Mouse (Mus musculus): ENCODE measurements around the gene Cab39l.

Cab39l gene

DNA sequence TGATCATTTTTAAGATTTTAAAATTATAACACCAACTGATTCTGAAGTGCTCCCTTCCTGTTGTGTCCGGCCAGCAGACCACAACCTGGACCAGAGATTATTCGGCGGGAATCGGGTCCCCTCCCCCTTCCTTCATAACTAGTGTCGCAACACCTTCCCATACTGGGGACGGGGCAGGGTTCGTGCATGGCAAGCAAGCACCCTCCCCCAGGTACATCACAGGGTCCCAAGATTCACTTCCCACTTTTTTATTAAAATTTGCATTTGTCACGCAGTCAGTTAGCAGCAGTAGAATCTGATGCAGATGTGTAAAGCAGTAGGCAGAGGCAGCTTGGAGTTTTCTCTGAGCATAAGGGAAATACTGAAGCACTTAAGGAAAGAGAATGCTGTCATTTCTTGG lies 64.1 kb downstream of the Cab39l start:
- ATAC-seq (ENCODE audit: low TSS enrichment), result no peak

DNA sequence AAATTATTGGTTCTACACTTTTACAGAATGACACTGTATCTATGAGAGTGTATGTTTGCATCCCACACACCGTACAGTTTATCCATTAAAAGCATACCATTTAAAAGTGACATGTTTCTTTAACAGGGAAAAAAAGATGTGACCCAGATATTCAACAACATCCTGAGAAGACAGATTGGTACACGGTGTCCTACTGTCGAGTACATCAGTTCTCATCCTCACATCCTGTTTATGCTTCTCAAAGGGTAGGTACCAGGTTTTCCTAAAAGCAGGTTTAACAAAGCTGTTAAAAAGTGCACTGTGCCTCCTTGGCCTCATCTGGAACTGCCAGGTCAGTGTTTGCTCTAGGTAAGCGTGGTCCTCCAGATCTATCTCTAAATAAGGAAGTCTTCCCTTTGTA lies 65.4 kb downstream of the Cab39l start:
- no peak for ATAC-seq (ENCODE audit: low TSS enrichment)

DNA sequence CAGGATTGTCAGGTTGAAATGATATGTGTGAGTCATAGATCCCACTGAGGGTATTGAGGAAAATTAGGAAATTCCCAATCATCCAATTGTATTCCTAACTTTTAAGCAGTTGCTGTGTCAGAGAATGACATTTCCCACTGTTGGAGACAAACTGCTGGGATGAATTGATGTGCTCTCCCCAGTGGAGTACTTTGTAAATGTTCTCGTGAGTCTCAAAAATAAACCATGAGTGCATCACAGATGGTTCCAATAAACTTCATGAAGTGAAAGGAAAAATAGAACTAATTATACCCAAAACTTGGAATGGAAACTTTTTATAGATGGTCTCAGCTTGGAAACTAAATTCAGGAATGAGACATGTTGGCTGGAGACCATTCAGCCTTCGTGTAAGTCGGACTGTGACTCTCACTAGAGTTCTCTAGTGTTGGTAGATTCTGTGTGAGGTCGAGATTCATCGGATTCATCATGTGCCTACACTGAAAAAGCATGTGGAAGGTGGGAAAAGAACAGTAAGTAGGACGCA lies 73.2 kb downstream of the Cab39l start:
- ATAC-seq (ENCODE audit: low TSS enrichment), result peak; percentile 69

DNA sequence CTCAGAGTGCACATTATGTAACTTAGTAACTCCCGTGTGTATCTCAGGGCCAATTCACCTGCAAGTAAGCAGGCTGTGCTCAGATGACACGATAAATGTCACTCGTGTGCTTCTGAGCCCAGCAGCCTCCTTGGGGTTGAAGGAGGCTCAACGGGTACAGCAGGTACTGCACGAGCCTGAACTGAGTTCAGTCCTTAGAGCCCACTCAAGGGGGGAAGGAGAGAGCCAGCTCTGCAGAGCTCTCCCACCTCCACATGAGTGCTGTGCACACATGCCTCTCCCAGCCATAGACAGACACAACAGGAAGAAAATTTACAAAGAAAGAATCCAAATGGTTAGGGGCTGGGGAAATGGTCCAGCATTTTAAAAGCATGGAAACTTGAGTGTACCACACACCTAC lies 85.1 kb downstream of the Cab39l start:
- ATAC-seq (ENCODE audit: low TSS enrichment), result no peak

DNA sequence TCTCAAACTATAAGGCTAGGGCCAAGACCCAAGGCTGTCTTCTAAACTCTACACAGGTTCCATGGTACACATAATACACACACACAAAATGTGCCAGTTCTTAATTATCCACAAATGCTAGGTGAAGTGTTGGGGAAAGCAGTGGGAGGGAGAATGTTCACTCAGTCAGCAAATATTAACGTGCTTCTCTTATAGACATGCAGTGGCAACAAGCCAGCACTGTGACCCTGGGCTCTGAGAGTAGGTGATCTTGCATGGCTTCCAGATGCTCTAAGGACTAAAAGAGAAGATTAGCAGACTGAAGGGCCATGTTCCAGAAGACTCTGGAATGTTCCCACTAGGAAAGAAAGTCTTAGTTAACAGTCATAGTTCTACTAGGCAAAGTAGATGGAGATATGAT lies 90.0 kb downstream of the Cab39l start:
- ATAC-seq (ENCODE audit: low TSS enrichment), result no peak

DNA sequence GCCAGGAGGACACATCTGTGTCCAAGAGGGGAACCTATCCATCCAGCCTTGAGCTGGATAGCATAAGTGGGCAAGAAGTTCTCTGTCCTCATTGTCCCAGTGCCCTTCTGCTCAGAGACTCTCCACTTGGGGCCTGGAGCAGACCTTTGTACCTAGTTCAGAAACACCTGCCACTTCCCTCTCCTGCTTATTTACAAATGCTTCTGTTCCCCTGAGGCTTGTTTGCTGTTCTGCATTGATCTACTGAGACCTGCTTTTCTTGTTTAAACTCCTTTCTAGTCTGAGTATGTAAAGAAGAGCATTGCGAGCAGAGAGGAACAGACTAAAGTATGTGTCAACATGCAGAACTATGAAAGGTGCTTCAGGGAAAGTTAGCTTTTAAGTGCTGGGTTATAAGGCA lies 92.2 kb downstream of the Cab39l start:
- no peak for ATAC-seq (ENCODE audit: low TSS enrichment)

DNA sequence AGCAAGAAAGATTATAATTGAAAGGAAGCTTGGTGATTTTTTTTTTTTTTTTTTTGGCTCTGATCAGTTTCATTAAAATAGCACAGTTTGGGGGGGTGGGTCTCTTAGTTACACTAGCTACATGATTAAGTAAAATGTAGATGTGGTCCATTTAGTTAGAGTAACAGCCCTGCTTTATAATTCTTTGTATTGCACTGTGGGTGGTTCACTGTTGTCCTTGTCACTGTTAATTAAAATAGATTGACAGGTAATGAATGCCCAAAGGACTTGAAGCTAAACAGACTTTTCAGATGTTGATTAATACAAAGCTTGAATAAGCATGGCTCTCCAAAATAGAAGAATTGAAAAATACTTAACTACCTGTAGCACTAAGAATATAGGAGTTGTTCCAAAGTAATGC lies 93.1 kb downstream of the Cab39l start:
- ATAC-seq (ENCODE audit: low TSS enrichment), result no peak

DNA sequence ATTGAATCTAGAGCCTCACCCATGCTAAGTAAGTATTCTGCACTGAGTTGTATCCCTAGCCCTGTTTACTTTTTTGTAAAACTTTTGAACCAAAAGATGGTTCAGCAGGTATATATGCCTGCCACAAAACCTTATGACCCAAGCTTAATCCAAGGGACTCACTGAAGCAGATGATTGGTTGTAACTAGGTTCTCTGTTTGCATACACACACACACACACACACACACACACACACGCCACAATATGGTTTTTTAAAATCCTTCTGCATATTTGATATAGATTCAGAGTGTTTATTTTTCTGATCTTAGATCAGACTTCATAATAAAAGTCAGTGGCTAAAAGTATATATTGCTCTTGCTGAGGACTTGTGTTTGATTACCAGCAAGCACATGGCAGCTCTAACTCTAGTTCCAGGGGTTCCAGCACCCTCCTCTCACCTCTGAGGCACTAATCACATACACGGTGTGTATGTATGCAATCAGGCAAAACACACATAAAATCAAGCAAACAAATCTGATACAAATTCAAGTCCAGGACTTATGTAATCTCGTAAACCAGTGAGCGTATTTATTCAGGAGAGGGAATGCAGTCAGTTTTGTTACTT lies 97.2 kb downstream of the Cab39l start:
- ATAC-seq (ENCODE audit: low TSS enrichment), result no peak

DNA sequence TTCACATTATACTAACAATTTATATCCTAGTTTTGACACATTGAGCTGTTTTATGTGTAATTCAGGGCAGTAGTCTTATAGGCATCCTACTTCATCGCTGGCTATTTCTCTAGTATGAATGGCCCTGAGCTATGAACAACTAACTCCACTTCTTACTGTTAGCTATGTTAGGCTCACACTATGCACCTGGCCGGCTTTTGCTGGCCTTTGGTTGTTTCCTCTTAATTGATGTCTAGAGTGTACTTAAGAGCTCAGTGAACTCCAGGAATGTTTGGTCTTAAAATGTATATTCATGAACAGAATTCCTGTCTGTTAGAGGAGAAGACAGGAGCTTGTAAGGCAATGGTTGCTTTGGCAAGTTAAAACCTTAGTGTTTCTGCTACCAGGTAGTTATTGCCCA lies 99.5 kb downstream of the Cab39l start:
- ATAC-seq (ENCODE audit: low TSS enrichment), result no peak

DNA sequence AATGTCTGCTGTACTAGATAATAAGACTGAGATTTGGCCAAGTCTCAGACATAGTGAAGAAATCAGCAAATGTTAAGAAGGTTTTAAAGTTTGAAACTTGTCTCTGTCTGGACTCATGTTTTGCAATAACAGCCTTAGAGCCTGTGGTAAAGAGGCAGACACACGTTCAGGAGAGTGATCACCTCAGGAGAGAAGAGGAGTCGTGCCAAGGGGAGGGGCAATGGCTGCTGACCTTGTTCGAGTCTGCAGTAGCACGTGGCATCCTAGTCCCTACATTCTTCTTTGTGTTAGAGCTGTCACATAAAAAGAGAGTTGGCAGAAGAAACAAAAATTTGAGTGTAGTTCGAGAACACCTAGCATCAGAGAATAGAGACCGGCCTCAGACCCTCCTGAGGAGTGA lies 100.0 kb downstream of the Cab39l start:
- no peak for ATAC-seq (ENCODE audit: low TSS enrichment)

DNA sequence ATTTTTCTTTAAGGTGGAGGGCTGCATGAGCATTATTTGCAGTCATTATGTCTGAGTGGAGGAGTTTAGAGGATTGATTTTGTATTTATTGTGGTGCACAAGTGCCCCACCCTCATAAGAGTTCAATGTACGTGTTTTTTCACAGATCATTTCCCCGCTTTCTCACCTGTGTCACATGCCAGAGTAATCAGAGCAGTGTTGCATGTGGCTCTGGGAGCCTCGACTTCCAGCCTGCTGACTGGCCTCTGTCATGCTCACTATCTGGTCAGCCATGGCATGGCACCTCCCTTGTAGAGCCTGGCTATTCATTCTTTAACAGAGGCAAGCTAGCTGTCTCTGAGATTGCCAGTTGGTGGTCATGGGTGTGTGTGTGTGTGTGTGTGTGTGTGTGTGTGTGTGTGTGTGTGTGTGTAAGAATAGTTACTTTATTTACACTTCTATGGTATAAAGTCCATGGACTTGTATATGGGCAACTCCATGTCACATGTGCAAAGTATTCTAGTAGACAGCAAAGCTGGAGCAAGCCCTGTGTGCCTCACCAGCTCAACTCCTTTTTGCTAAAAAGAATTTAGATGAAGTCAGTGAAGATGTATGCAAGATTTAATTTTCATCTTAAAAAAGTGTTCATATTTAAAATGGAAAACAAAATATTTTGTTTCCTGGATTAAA lies 102.5 kb downstream of the Cab39l start:
- ATAC-seq (ENCODE audit: low TSS enrichment), result no peak

DNA sequence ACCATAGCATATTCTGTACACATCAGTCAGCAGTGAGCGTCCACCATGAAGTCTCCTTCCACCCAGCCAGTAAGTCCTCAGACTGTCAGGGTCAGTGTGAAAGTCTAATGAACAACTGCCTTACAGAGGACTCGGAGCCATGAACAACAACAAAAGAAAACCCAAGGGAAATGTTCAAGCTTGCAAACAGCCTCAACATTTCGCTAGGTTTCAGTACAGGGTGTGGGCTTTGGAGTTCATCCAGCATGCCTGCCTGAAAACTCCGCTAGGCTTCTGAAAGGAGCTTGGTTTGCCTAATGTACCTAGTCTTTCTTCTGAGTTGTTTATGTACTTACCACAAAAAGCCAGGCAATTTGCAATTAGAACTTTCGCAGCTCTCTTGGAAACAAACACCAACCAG lies 103.2 kb downstream of the Cab39l start:
- ATAC-seq (ENCODE audit: low TSS enrichment), result no peak

DNA sequence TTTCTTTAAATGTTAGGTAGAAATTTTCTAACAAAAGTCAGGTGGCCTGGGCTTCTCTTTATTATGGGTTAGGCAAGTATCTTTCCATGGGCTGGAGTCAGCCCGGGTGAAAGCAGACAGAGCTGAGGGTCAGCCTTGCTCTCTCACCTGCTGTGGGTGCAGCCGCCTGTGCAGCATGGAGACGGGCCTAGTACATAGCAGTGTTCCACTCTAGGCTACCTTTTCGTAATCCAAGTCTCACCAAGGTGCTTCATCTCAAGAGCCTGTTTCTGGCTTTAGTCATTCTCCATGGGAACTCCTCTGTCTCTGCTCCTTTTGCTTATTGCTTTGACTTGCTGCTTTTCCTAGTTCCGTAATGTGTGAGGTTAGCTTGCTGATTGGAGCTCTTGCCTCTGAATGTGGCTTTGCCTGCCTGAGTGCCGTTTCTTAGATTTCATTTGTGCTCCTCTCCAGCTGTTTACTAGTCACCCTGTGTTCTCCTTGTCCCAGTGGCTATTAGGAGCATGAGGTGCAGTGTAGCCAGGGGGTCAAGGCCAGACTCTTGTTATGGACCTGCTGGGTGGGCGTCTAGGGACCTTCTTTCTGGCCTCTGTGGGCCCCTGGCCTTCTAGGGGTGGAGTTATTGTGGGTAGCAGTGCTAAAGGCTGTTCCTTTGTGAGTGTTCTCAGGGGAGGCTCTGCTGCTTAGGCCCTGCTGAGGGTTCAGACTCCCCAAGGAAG lies 105.5 kb downstream of the Cab39l start:
- ATAC-seq (ENCODE audit: low TSS enrichment), result no peak

DNA sequence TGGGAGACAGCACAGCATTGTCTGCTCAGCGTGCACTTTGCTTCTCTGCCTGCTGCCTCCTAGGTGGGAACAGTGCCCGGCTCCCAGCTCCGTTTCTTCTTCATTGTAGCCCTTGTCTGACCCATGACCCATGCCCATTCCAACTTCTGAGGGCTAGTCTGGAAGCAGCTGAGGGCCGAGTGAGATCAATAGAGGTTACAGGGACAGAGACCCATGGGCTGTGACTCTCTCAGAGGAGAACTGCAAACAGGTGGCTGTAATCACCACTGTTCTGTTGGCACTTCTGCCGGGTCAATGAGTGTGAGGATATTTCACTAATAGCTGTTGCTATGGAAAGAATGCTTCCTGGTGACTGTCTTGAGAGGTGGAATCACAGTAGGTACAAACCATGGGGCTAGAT lies 106.8 kb downstream of the Cab39l start:
- no peak for ATAC-seq (ENCODE audit: low TSS enrichment)

DNA sequence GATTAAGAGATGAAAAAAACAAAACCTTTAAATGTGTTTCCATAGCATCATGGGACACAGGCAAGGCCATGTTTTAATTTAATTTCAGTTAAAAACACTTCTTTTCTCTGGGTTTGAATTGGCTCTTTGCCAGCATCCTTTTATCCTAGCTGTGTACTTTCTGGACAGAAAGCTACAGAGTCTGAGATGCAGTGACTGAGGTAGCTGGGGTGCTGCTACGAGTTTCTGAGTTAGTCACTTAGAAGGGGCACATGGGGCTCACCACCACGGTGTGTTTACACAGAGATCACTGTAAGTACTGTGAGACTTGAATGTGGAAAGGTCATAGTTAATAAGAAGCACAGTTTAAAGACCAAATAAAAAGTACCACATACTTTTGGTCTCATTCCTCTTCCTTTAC lies 107.8 kb downstream of the Cab39l start:
- no peak for ATAC-seq (ENCODE audit: low TSS enrichment)

DNA sequence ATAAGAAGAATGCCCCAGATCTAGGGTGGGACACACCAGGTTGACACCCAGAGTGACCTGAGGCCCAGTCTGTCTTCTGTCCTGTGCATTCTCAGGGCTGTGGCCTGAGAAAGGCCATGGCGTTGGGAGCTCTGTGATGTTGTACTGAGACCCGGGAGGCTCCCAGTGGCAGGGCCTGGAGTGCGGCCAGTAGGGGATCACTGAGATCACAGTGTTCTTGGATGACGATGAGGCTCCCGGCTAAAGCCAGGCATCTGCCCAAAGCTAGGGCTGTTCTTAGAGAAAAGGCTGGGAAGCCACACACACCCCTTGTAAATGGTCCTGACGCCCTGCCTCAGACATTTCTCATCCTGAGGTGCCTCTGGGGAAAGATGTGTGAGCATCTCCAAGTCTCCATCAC lies 108.3 kb downstream of the Cab39l start:
- ATAC-seq (ENCODE audit: low TSS enrichment), result peak; percentile 66; the same call in 1 of the 2 replicates

DNA sequence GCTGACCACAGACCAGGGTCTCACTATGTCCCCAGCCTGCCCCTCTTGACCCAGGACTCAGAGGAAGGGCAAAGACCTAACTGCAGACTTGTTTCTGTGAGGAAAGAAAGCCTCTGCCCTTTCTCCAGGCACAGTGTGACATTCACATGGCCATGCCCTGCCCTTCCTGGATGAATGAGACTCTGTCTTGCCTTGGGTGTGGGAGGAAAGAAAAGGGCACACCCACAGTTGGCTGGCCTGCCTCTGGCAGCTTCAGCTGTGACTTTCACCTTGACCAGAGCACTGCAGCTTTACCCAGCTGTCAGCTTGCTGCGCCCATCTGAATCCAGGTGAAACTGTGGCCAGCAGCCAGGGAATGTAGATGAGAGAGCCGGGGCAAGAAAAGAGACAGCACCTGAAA lies 110.1 kb downstream of the Cab39l start:
- no peak for ATAC-seq (ENCODE audit: low TSS enrichment)

DNA sequence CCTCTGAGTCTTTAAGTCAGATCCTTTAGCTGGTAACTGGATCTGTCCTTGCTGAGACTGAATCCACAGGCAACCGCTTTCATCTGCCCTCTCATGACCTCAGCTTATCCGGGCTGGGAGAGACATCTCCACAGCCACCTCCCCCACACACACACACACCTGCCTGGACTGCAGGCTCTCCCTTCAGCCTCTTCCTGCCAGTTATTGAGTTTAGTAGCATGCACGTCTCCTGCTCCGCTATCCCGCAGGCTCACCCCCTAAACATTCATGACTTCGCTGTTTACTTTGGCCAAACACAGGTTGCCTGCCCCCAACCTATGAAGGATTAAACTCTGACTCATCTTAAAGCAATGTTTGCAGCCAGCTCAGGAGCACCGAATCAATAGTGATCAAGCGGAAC lies 111.2 kb downstream of the Cab39l start:
- no peak for ATAC-seq (ENCODE audit: low TSS enrichment)

DNA sequence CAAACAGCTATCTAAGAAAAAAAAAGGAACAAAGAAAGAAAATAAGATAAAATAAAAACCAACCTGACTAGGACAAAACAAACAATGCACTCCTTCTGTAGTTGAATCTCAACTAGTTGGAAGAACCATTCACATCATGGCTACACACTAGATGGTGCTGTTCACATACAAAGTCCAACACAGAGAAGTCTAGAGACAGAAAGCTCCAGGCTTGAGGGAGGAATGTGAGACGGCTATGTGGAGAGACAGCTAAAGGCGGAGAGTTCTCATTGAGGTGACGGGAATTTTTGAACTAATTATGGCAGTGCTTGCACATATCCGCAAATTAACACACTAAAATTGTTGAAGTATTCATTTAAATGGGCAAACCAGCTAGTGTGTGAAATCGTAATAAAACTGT lies 113.3 kb downstream of the Cab39l start:
- peak; percentile 56; the same call in 1 of the 2 replicates for ATAC-seq (ENCODE audit: low TSS enrichment)

DNA sequence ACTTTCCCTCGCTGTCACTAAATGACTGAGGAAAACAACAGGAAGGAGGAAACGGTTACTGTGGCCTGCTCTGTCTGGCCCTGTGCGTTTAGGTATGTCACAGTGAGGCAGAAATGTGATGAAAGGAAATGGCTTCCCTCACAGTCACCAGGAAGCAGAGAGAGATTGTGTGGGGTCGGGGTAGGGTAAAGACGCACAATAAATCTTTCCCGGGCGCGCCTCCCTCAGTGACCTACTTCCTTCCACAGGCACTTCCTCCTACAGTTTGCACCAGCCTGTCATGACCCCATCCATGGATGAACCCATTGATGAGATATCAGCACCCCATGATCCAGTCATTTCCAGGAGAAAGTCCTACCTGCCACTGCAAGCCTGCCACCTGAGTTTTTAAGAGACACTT lies 114.2 kb downstream of the Cab39l start:
- no peak for ATAC-seq (ENCODE audit: low TSS enrichment)

DNA sequence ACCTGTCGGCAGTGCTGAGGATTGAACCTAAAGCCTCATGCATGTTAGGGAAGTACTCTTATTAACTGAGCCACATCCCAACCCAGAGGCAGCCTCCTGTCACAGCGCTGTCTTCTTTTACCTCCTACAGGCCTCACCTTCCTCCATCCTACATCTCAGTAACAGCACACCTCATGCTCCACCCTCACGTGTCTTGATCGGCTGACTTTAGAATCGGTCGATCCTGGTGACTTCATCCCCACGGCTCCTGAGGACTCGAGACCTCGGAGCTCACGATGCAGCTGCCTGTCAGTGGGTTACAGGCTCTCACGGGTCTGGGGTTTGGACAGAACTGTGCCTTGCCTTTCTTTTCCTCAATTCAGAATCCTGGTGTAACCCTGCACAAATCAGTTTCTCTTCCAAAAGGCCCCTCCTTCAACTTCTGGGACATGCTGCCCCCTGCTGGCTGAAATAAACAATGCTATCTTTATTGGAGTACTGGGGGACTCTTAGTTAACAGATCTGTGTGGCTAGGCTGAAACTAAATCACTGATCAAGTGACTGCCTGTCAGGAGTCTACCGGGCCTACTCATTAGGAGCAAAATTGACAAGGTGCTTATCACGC lies 115.3 kb downstream of the Cab39l start:
- ATAC-seq (ENCODE audit: low TSS enrichment), result peak; percentile 85

DNA sequence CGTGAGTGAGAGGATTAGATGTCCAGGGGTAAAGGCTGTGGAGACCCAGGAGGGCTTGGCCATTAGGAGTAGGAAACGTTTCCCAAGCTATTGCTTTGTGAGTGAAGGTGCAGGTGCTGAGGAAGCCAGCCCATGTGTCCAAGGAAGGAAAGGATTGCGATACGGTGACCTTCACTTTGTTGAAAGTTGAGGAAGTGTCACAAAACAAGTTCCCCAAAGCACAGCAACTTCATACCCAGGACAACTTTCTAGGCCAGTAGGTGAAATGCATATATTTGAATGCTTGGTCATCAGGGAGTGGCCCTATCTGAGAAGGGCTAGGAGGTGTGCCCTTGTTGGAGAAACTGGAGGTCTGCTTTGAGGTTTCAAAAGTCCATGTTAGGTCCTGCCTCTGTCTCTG lies 116.3 kb downstream of the Cab39l start:
- no peak for ATAC-seq (ENCODE audit: low TSS enrichment)

DNA sequence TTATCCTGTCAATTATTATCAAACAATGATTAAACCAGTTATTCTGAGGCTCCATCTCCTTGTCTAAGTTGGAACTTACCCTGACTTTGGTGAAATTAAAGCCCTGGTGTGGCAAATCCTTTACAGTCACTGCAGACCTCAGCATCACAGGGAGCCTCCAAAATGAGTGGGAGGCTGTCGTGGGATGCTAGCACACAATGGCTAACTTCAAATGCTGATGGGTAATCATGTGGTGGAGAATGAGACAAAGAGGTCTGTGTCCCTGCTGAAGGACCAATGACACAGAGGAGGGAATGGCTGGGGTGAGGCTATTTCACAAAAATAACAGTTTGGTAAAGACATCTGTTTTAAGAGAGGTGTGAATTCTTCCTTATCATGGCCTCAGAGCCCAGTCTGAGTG lies 117.1 kb downstream of the Cab39l start:
- no peak for ATAC-seq (ENCODE audit: low TSS enrichment)
